Mouse (Mus musculus): ENCODE data around the gene Hoxa6.

- no peak for TF ChIP-seq CTCF (IDR thresholded peaks at IDR 0.05; ENCODE audit: borderline replicate concordance, extremely low read depth, insufficient read depth, insufficient read length)
- no peak for TF ChIP-seq POLR2A (IDR thresholded peaks at IDR 0.05; ENCODE audit: borderline replicate concordance, extremely low read depth, insufficient read depth, insufficient read length, poor library complexity, severe bottlenecking)
These were observed 41.3 kb downstream of the Hoxa6 start for GRCm38 (mm10) chr6:52167176-52167575.
